Mouse (Mus musculus) ovary, postnatal 14 days (tissue): ENCODE data around the gene Hoxc11.
A peak's percentile ranks its signal among the peaks of the same experiment; 100 is the strongest.

Source experiments
- DNase-seq: peaks from one replicate; pipeline ENCODE4 v3.0.0; 2022; ENCODE audit warnings: low spot score

The Hoxc11 gene

DNA sequence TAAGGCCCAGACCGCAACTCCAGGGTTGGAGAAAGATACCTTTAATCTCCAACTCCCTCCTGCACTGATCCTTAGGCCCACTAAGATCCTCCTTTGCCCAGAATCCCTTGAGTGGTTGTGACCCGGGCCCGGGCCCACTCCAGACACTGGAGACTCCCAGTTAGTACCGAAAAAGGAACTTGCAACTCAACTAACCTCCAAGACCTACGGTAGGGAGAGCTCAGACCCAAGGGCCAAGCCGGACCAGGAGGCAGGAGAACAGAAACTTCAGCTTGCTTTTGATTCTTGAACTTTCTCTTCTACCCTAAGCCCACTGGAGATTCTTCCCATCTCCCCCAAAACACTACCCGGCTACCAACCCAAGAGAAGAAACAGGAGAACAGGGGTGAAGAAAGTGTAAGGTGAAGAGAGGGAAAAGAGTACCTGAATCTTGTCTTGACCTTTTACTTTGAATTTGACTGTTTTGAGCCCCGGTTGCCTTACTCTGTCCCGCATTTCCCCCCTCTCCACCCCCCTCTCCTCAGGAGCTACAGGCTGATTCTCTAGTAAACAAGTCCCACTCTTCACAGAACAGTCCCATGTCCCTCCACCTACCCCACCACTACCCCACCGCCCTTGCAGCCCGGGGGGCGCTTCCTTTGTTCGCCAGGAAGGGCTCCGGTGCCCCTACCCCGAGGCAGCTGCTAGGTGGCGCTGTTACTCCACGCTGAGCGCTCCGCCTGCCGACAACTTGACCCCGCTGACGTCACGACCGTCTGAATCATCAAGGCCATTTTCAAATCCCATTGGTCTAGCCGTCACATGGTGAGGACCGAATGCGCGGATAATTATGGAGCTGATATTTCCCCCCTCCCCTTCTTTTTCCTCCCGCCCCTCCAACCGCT is 11.9 kb downstream of the Hoxc11 start:
- peak; percentile 89 for DNase-seq

DNA sequence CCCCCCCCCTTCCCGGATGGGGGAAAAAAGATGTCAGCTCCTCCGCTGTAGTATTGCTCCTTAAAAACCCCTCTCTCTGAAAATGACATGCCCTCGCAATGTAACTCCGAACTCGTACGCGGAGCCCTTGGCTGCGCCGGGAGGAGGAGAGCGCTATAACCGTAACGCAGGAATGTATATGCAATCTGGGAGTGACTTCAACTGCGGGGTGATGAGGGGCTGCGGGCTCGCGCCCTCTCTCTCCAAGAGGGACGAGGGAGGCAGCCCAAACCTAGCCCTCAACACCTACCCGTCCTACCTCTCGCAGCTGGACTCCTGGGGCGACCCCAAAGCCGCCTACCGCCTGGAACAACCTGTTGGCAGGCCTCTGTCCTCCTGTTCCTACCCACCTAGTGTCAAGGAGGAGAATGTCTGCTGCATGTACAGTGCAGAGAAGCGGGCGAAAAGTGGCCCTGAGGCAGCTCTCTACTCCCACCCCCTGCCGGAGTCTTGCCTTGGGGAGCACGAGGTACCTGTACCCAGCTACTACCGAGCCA is 12.6 kb downstream of the Hoxc11 start, which contains the start of gene Hoxc10:
Hoxc10 (plus strand) TSS at position 21 of the 536 bp plus-strand sequence.
- DNase-seq = no peak

DNA sequence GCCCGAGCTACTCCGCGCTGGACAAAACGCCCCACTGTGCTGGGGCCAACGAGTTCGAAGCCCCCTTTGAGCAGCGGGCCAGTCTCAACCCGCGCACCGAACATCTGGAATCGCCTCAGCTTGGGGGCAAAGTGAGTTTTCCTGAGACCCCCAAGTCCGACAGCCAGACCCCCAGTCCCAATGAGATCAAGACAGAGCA is 13.0 kb downstream of the Hoxc11 start, which contains the start of gene Hoxc5:
Hoxc5 (plus strand) TSS at position 132 of the 199 bp plus-strand sequence.
- DNase-seq = no peak

DNA sequence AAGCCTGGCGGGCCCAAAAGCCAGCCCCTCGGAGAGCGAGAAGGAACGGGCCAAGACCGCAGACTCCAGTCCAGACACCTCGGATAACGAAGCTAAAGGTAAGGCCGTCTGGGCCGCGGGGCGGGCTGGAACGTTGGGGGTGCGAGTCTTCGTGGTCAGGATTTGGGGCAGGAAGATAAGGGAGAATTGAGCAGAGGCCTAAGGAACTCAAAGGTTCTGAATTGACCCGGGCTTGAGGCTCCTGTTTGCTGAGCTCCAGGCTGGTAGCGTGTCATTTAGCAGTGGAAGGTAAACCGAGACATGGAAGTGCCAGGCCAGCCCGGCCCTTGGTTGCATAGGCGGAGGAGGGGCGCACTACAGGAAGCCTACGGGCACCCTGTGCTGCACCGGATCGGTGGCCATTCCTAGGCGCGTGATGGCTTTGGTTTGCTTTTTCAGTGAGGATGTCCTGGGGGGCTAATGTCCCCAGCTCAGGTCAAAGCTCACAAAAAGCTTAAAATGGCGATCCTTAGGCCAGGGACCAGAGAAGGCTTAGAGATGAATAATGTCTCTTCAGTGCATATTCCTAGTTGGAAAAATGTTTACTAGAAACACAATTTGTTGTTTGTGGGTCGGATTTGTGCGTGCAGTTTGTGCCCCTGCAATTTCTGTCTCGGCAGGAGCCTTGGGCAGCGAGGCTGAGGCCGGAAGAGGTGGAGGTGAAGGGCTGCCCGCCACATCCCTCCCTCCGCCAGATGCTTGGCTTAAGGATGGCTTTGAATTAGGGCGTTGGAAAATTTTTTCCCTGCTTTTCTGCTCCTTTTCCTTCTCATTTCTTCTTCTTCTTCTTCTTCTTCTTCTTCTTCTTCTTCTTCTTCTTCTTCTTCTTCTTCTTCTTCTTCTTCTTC is 13.5 kb downstream of the Hoxc11 start:
- no peak for DNase-seq

DNA sequence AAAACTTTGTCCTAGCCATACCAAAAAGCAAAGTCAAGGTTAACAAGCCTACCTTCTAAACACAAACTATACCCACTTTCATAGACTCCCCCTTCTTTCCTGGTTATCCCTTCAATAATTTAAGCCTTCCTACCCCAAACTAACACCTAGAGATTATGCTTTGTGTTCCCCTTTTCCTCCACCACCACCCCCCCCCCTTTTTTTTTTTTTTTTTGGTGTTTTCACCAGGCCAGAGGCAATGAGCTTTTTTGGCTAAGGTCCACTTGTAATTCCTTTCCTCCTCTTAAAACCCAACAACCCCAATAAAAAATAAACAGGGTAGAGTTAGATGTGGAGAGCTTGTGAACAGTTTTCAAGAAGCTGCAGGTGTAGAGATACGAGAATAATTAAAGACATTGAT is 15.1 kb downstream of the Hoxc11 start:
- no peak for DNase-seq

DNA sequence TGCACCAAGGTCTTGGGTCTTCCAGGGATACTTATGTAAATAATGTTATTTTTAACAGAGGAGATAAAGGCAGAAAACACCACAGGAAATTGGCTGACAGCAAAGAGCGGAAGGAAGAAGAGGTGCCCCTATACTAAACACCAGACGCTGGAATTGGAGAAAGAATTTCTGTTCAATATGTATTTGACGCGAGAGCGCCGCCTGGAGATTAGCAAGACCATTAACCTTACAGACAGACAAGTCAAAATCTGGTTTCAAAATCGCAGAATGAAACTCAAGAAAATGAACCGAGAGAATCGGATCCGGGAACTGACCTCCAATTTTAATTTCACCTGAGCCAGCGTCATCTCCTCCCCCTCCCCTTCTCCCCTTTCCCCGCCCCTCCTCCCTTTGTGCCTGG is 16.5 kb downstream of the Hoxc11 start:
- no peak for DNase-seq

DNA sequence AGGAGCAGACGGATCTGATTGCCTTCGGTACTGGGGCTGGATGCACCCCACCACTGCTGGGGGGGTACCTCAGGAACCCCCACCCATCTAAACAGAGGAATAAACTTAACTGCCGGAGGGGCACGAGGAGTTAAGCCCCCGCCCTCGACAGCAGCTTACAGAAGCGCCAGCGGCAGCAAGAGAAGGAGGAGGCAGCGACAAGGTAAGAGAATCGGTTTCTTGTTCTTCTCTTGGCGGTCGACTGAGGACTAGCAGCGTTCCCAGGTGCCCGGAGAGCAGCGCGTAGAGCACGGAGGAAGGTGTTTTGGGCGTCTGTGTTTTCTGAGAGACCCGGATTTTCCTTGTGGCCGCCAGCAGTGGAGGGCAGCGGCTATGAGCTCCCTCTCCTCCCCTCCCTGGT is 18.0 kb downstream of the Hoxc11 start:
- no peak for DNase-seq

DNA sequence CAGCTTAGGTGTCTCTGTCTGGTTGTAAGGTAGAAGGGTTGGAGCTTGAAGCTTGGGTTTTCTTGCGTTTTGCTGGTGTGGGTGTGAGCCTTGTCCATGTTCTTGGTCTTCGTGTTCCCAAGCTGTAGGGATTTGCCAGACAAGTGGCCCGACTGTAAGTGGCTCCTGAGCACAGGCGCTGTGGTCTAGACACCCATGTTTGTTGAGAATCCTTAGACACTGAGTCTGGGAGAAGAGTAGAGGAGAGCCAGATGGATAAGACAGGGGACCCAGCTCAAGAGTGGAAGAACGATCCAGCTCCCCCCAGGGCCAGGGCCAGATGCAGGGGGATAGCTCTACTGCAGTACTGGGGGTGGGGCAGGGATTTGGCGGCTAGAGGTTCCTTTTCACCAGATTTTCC is 18.5 kb downstream of the Hoxc11 start:
- no peak for DNase-seq

DNA sequence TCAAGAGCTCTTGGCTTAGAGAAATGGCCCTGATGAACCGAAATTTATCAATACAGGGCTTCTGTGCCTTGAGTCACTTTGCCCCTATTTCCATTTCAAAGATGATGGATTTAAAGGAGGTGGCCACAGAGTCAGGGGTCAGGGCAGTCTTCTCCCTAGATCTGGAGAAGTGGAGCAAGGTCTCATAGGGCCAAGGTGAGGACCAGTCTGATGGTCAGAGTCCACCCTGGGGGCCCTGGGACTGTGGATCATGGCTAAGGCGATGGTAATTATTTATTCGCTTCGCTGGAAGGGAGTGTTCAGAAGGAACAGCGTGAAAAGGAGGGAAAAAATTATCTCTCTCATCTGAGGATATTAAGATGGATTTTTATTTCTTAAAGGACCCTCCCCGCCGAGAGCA is 20.8 kb downstream of the Hoxc11 start:
- no peak for DNase-seq

DNA sequence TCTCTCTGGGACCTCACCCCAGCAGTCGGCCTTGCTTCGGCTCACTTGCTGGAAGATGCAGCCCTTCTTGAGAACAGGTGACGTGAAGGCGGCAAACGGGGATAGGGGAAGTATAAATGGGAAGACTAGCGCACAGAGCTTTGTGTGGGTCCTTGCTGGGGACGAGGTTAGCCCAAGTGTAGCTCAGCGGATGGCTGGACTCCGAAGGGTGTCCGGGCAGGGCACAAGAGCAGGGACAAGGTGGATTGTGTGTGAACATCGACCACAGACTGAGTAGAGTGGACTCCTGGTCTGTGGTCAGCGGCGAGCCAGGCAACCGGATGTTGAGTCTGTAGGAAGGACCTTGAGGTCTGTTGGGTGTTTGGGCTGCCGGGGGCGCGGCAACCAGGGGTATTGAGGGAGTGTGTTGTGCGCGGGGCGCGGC is 21.5 kb downstream of the Hoxc11 start:
- DNase-seq = no peak

DNA sequence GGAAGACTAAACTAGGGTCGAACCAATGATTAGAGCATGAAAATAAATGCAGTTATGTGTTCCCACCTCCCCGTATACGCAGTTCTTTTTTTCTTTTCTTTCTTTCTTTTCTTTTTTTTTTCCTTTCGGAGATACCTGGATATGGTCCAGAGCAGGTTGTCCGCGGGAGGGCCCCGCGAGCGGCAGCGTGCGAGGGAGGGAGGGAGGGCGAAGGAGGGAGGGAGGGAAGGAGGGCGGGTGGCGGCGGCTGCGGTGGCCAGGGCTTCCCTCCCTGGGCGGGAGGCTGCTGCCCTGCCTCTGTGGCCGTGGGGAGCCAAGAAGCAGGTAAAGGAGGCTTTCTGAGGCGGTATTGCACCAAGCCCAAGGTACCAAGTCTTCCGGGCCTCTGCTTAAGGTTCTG is 21.9 kb downstream of the Hoxc11 start, which contains the start of gene Hoxc9:
Hoxc9 (plus strand) TSS at position 269 of the 400 bp plus-strand sequence.
- no peak for DNase-seq

DNA sequence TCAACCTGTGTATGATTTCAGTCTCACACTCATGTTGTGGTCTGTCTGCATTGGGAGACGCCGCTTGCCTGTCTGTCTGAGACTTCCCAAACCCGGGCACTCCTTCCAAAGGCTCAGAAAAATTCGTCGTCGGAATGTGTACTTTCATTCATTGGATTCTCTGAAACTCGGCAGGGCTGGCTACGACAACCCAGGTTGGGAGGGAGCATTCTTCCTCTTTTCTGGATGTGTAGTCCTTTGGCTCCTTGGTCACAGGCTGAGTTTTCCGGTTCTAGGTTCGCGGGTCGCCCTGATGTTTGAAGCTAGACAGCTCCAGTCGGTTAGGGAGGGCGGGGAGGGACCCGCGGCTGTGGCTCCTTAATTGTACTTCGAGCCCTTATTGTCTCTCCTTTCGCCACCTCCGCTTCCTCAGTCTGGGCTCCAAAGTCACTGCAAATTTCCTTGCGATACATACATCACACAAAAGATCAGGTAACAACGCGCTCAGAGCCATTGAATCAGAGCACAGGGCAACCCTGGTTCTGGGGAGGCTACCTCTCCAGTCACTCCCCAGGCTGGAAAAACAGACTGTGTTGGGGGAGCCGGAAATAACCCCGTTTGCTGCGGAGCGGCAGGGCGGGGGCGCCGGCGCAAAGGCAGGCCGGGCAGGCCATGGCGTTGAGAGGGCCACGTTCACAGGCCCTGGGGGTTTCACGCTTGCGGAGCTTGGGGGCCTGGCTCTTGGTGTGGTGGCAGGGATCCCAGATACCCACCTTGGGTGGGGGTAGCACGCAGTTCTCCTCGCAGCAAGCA is 22.6 kb downstream of the Hoxc11 start:
- no peak for DNase-seq

DNA sequence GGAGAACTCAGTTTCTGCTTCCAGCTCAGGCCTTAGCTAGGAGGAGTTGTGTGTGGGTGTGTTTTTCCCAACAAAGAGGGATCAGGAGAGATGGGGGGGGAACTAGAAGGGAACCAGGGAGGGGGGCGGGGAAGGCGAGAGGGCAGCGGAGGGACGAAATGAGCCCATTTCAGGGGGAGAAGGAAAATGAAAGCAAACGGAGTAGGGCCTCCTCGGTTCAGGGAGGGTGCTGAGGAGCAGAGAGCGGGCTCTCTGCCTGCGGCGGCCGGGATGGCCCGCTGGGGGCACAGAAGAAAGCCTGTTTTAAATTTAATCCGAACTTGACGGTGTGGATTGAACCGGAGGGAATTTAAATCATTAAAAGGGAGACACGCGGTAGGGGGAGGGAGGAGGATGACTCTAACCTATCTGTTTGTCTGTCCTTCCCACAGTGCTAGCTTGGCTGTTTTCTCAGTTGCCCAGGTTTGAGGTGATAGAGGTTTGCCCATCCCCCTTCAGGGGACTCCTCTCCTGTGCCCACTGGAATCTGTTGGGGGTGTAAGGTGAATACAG is 23.3 kb downstream of the Hoxc11 start:
- DNase-seq = no peak

DNA sequence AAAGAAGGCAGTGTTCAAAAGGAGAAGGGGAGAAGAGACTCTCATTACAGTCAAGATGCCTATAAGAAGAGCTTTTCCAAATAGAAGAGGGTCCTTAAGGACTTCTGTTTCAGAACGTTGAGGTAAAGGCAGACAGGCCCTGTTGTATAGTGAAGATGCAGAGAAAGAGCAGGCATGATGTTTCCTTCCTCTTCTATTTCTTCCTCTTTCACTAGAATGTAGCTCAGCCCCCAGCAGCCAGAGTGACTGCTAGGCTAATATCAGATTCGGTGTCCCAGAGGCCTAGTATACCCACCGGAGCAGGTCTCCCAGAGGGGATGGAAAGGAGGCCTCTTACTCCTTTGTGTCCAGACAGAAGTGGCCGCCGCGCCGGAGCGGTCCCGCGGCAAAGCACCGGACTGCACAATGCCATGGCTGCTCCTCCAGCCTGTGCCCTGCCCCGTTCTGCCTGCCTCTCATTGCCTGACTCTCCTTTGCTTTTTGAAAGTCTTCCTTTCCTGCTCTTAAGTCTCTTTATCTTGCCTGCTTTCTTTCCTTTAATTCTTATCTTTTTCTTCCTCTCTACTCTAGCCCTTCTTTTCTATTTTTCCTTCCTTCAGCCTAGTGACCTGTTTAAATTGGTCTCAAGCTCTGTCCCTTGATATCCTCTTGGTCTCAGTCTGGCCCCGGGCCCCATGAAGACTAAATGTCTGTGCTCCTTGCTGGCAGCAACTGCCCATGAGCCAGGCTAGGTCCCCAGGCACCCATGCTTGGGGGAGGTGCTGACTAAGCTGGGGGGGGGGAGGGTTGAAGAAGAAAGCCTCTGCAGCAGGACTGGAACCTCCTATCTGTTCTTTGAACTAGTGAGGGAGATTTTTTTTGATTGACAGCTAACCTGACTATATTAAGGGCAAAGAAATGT is 24.6 kb downstream of the Hoxc11 start:
- no peak for DNase-seq

DNA sequence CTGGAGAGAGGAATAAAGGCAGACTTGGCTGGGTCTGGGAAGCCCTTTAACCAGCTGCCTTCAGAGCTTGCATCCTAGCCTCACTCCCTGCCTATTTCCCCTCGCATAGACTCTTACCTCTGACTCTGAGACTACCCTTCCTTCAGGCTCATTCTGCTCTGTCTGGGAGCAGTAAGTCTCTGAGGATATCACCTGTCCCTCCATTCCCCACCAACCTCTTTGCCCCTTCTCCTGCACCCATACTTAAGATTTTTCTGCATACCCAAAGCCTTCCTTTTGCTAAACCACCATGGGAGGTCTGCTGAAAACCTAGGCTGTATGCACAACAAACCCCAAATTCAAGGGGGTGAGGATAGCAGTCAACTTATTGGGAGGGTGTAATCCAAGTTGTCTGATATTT is 25.7 kb downstream of the Hoxc11 start:
- DNase-seq = no peak

DNA sequence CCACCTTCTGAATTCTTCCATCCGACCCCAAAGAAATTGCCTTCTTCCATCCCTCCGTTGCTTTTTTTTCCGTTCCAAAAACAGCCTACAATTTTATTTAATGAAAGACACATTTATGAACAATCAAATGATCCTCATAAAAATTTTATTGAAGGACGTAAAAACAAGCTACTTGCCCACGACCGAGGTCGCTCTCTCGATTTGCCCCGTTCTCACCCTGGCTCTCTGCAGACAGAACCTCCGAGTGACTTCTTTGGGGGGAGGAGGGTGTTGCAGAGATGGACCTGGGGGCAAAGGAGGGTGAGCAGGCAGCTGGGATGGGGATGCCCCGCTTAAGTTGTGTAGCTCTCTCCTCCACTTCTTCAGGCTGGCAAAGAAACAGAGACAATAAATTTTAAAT is 26.1 kb downstream of the Hoxc11 start:
- no peak for DNase-seq

DNA sequence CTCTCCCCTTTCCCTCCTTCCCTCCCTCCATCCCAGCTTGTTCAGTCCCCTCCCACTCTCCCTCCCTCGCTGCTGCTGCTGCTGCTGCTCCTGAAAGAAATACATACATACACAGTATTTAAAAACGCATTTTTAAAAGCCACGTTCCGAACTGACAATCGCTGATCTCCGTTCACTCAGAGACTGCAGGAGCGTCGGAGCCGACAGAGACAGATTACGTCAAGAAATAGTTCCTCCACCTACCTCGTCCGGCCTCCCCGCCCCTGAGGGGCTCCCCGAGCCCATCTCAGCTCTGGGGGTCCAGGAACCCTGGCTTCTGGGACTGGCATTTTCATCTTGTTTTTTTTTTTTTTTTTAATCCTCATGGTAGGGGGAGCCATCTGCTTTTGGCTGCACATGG is 26.7 kb downstream of the Hoxc11 start:
- DNase-seq = no peak

DNA sequence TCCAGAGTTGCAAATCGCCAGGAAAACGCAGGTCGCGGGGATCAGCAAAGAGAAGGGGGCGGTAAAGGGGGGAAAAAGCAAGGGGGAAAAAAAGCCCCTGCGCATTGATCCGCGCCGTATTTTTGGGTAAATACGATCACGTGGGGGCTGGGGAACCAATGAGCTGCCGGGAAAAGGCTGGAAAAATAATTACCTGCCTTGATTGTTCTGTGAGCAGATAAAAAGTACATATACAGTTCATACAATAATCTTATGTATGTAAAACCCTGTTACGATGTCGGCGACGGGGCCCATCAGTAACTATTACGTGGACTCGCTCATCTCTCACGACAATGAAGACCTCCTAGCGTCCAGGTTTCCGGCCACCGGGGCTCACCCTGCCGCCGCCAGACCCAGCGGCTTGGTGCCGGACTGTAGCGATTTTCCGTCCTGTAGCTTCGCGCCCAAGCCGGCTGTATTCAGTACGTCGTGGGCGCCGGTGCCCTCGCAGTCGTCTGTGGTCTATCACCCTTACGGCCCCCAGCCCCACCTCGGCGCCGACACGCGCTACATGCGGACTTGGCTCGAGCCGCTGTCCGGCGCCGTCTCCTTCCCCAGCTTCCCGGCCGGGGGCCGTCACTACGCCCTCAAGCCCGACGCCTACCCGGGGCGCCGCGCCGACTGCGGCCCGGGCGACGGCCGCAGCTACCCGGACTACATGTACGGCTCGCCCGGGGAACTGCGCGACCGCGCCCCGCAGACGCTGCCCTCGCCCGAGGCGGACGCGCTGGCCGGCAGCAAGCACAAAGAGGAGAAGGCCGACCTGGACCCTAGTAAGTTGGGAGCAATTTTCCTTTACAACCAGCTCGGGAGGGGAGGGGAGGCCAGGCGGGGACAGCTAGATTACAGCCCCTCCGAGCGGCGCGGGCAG is 27.4 kb downstream of the Hoxc11 start:
- no peak for DNase-seq

DNA sequence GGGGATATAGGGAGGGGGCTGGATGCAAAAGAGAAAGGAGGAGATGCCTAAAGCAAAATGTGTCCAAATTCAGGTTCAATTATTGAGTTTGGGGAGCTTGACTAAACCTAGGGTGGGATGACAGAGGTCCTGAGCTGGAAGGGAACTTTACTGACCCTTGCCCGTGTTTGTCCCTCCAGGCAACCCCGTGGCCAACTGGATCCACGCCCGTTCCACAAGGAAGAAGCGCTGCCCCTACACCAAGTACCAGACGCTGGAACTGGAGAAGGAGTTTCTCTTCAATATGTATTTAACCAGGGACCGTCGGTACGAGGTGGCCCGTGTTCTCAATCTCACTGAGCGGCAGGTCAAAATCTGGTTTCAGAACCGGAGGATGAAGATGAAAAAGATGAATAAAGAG is 29.5 kb downstream of the Hoxc11 start:
- no peak for DNase-seq

DNA sequence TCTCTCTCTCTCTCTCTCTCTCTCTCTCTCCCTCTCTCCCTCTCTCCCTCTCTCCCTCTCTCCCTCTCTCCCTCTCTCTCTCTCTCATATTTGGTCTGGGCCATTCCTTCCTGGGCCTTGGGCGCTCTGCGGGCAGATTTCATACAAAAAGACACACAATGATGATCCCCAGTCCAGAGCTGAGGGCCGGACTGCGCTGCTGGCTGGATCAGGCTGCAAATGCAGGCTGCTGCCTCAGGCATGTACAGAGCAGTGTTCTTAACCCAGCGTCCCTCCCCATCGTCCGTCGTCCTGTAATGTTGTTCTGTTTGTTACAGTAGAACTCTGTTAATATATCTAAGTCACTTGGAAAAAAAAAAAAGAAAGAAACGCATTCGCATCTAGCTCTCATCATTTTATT is 30.3 kb downstream of the Hoxc11 start:
- no peak for DNase-seq
